Mouse (Mus musculus) left cerebral cortex, postnatal 36 days (tissue): ENCODE results near the gene Cenpa. TPM values are rescaled to one million over a fixed set of nuclear protein-coding genes. Genes with fewer than 3 reads are reported as not detected.

ENCODE experiments used
- DNase-seq, 2 experiments: peaks; one replicate each; pipeline ENCODE4 v3.0.0; 2021 to 2022; ENCODE audit warnings: low spot score in 2 of 2, mixed read lengths in 1 of 2
- intact Hi-C: fragments of 180-260 bp; cut with DNase I; formaldehyde crosslinking; loops from one replicate; pipeline ENCODE4 v1.15.1; 2025
- total RNA-seq, 2 experiments: library from RNA; stranded (reverse); gene quantifications; 2 replicates each; pipeline ENCODE4 v1.2.3; 2021

Cenpa gene
- total RNA-seq, 2 experiments from 2014 or later: 6.0 TPM

- intact Hi-C loops: loop anchor here (1.0 to 10.0 kb wide), 4 partner anchors 122 to 423 kb away; no protein-coding TSS in a partner anchor
- peak; percentile 72 to 82 for DNase-seq
Measured at GRCm38 (mm10) chr5:30638041-30638440, 28.5 kb upstream of the Cenpa start.

- intact Hi-C loops: no loop called here
- peak in 1 of 2 experiments; percentile 41 for DNase-seq
Measured at GRCm38 (mm10) chr5:30643477-30644179, 22.9 kb upstream of the Cenpa start.

DNA sequence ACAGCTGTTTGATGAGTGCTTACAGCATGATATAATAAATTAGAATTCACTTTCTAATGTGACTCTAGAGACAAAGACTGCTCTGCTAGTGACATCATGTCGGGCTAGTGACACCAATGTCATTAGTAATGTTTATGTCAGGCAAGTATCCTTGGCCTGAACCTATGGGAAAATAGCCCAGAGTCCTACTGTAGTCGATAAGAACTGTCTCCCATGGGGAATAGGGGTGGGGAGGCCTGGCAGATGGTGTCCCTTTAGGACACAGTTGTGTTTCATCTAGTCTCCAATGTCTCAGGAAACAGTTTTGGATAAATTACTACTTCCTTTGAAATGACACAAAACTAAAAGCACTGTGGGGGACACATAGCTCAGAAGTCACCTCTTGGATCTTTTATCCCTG lies 20.5 kb upstream of the Cenpa start:
- intact Hi-C loops: no loop called here

DNA sequence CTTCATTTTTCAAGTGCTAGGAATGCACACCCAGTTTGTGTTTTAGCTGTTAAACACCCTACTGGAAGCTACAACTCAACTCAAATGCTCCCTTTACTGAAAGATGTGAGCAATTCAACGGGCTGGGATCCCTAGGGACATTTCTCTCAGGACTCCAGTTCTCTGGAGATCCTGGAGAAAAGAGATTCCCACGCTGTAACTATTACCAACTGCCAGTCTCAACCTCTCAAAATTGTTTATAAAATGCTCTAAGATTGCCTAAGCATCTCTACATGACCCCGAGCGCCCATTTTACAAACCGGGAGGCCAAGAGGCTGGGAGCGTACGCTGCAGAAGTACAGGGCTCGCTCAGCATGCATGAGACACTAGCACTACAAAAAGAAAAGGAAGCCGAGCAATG lies 19.2 kb upstream of the Cenpa start:
- DNase-seq: no peak
- intact Hi-C loops: no loop called here

More for the DNA sequence above, 20.5 kb upstream of the Cenpa start:
- DNase-seq: no peak

DNA sequence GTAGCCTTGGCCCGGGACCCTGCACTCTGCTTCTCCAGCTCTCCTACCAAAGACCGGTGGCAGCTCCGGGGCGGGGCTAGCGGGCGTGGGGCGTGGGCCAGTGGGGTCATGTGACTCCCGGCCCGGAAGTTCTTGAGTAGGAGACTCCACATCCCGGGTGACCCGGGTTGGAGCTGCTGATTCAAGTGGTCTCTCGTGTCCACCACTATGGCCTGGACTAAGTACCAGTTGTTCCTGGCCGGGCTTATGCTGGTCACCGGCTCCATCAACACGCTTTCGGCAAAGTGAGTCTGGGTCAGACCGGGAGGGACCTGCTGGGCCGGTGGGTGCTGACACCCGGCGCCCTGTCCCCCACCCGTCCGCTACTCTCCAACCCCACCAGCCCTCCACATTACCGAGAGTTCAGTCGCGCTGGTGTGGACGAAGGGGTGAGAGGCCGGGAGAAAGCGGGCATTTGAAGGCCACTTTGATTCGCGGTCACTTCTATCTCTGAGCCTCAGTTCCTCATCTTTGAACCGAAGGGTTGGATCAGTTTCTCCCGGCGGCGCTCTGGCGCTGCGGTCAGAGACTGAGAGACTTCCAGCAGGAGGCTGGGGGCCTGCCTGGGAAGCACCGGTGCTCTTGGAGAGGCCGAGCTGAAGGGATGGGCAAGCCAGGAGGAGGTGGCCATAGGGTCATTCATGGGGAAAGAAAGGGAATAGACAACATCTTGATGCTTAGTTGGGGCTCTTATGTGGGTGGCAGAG lies 18.6 kb upstream of the Cenpa start, which contains the start of gene Slc35f6:
Slc35f6 (plus strand) TSS at position 119 of the 746 bp plus-strand sequence.
- DNase-seq: peak; percentile 91 to 92
- intact Hi-C loops: no loop called here

DNA sequence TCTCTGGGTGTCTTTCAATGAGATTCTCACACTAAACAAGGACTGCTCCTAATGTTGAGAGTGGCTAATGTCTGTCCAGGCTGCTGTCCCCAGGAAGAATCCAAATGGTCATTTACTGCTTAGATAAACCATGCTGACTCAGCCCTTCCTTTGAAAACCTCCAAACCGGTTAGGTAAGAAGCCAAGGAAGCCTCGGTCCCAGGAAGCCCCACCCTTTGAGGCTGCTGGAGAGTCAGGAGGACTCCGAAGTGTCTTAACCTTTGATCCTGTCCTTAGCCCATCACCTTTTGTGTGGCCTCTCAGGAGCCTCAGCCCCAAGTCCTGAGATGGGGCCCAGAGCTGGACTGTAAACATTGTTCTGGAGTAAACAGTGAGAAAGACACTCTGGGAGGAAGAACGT lies 17.0 kb upstream of the Cenpa start:
- no peak for DNase-seq
- intact Hi-C loops: no loop called here

DNA sequence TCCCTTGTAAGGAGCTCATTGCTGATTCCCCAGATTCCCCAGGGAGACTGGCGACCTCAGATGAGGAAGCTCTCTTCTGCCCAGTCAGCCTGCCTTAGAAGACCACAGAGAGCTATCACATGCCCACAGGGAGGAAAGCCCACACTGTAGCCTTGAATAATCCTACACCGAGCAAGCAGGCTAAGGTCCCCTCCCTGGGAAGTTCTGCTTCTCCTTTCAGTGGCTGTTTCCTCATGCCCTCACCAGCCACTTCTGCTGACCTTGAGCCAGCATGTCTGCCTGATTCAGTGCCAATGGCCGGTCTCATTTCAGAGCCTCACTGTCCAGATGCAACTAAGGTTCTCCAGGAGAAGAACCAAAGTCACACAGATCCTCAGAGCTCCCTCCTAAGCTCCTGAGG lies 15.8 kb upstream of the Cenpa start:
- no peak for DNase-seq
- intact Hi-C loops: no loop called here

DNA sequence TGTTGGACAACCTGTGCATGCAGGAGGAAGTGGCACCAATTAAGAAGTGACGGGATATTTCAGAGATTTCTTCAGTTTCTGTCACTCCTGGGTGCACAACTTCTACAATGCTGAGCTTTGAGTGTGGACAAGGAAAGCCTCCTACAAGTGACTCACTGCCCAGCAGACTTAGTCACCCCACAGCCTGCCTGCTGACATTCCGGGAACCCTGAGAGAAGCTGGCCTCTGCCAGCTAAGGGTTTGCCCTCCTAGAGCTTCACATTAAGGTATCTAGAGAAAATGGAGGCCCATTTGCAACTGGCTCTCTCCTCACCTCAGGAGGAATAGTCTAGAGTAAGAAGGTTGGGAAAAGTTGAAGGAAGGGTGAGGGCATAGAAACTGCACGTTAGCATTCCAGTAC lies 15.0 kb upstream of the Cenpa start:
- no peak for DNase-seq
- intact Hi-C loops: no loop called here

DNA sequence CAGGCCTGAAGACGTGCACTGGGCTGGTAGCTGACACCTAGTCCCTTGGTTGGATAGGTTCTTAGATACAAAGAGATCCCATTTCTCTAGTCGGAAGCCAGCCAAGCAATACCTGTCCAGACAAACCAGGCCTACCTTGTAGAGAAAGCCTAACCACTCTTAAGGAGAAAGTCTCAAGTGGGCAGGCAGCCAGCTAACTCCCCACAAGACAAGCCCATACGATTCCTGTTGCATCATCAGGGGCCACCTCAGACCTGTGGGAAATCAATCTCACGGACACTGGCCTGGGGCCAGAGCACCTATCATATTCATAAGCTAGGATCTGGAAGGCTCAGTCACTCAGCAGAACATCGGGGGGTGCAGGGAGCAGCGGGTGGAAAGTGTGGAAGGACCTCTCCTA lies 13.3 kb upstream of the Cenpa start:
- DNase-seq: no peak
- intact Hi-C loops: no loop called here

DNA sequence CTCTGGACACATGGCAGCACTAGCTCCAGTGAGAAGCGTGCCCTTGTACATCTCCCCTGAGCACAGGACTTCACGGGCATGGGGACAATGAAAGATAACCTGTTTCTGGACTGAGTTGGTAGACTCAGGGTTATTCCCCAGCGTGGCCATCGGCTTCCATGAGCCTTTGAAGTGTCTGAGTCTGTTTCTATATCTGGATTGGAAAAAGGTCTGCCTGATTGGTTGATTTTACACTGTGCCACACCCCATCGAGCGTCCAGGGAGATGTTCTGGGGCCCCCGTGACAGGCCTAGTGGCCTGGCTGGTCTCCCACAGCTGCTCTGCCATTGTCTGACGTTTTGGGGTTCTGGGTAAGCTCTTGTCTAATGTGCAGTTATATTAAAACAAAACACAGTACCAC lies 11.5 kb upstream of the Cenpa start:
- intact Hi-C loops: no loop called here
- no peak for DNase-seq

DNA sequence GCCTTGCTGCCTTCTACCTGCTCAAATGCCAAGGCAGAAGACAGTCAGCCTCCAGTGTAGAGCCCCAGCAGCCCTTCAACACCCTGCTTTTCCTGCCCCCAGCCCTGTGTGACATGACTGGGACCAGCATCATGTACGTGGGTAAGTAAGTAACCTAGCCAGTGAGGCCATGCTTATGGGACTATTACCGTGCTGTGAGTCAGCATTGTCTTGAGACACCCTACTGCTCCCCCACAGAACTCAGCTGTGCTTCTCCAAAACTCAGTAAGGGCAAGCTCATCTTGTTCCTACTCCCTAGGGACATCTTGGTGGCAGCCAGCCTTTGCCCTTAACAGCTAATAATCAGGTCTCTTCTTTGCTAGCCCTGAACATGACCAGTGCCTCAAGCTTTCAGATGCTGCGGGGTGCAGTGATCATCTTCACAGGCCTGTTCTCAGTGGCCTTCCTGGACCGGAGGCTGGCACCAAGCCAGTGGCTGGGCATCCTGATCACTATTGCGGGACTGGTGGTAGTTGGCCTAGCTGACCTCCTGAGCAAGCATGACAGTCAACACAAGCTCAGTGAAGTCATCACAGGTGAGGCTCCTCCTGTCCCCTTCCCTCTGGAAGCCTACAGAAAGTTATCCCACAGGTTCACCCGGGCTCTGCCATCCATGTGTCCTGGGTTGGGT lies 10.9 kb upstream of the Cenpa start:
- no peak for DNase-seq
- intact Hi-C loops: no loop called here

DNA sequence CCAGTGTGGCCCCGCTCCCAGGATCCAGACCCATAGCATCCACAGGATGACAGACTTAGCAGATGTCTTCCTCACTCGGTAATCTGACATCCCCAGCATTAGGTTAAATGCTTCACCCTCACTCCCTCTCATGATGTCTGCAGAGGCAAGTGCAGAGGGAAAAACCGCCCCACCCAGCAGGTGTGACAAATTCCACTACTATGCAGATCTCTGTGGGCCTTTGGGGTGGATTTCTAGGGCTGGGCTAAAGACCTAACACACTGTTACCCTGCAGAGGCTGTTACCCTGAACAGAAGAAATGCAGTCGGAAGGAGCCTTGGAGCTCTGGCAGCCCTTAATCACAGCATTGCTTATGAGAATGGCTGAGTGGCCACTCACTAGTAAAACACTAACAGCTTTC lies 7.5 kb upstream of the Cenpa start:
- intact Hi-C loops: no loop called here
- no peak for DNase-seq

GRCm38 (mm10) chr5:30660278-30660677 lies 6.3 kb upstream of the Cenpa start:
- no peak for DNase-seq
- intact Hi-C loops: no loop called here

- intact Hi-C loops: no loop called here
- no peak for DNase-seq
Measured at GRCm38 (mm10) chr5:30660813-30661212, 5.8 kb upstream of the Cenpa start.

- intact Hi-C loops: no loop called here
- DNase-seq: no peak
Measured at GRCm38 (mm10) chr5:30665360-30665759, 1.2 kb upstream of the Cenpa start.

- DNase-seq: peak in 1 of 2 experiments; percentile 57
- intact Hi-C loops: no loop called here
Measured at GRCm38 (mm10) chr5:30665968-30666367, 609 bp upstream of the Cenpa start.

- no peak for DNase-seq
- intact Hi-C loops: no loop called here
Measured at GRCm38 (mm10) chr5:30667215-30667614, 638 bp downstream of the Cenpa start.

DNA sequence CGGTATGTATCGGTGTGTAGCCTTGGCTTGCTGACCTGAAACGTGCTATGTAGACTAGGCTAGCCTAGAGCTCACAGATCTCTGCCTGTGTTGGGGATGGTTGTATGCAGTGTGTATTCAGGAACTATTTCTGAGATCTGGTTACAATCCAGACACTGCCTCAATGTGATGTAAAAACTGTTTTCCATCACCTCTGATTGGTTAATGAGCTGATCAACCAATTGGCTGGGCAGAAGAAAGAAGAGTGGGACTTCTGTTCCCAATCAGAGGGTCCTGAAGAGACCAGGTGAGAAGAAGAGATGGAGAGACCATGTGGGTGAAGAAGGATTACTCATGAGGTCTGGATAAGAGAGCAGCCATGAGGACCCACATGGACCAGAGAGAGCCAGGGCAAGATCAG lies 1.1 kb downstream of the Cenpa start:
- no peak for DNase-seq
- intact Hi-C loops: no loop called here

- intact Hi-C loops: no loop called here
- no peak for DNase-seq
Measured at GRCm38 (mm10) chr5:30668637-30669495, 2.3 kb downstream of the Cenpa start.

GRCm38 (mm10) chr5:30669496-30669830 lies 2.9 kb downstream of the Cenpa start:
- no peak for DNase-seq
- intact Hi-C loops: no loop called here
